Mouse (Mus musculus) olfactory bulb, adult 2 months (tissue): Measurements from ENCODE around the gene Cpn1. TPM values are rescaled to one million over a fixed set of nuclear protein-coding genes. Genes with fewer than 3 reads are reported as not detected.

Experiments
- H3K27ac ChIP-seq: fragments of 200-500 bp; 2 replicates; pipeline ENCODE4 v1.5.1; 2012; ENCODE audit warnings: low read depth, low read length; ENCODE audit not compliant: insufficient read depth
- H3K4me1 ChIP-seq: fragments of 200-500 bp; 2 replicates; pipeline ENCODE4 v1.6.1; 2012; ENCODE audit warnings: low read length; ENCODE audit not compliant: control insufficient read depth, insufficient read depth
- H3K4me3 ChIP-seq: fragments of 200-500 bp; 2 replicates; pipeline ENCODE4 v1.5.1; 2012; ENCODE audit warnings: mild to moderate bottlenecking, low read depth, low read length, moderate library complexity; ENCODE audit not compliant: insufficient read depth
- CTCF ChIP-seq: fragments of 200-500 bp; IDR thresholded peaks from 2 replicates; pipeline ENCODE4 v1.5.1; 2012; ENCODE audit warnings: low read depth, mild to moderate bottlenecking, low read length, moderate library complexity; ENCODE audit not compliant: insufficient read depth
- POLR2A ChIP-seq: fragments of 200-500 bp; IDR thresholded peaks from 2 replicates; pipeline ENCODE4 v1.6.1; 2012; ENCODE audit warnings: mild to moderate bottlenecking, low read depth, low read length, moderate library complexity; ENCODE audit not compliant: insufficient read depth
- WGBS: fragments of 180-500 bp; shearing (Covaris S2); methylation state at CpG from one replicate; pipeline ENCODE4 v1.1.7; 2018; 5-methylcytosine and 5-hydroxymethylcytosine counted together
- polyA plus RNA-seq: library from polyadenylated mRNA; stranded (reverse); fragments of >200 nt; gene quantifications from 2 replicates; pipeline ENCODE4 v1.2.4, GENCODE M21; 2012; ENCODE audit warnings: low replicate concordance; ENCODE audit not compliant: missing spikeins, insufficient read depth, insufficient read length

Cpn1 gene
- polyA plus RNA-seq, 1 experiment, result not detected

DNA sequence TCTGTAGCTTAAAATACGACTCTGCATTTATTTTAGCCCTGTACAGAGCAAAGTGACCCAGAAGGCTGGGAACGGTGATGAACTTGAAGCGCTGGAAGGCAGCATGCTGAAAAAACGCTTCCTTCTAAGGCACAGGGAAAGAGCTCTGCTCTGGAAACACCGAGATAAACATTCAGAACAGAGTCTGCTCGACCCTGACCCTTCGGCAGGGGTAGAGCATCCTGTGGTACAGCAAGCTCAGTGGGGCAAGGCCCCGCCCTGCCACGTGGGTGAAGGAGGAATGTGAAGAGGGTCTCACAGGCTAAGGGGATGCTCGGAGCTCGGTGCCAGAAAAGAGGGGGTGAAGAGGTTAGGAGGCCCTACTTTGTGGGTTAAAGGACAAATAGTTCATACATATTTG lies 48.0 kb downstream of the Cpn1 start:
- H3K4me3 ChIP-seq, result no peak overlapping the region
- H3K4me1 ChIP-seq, result peaks cover 6% of the 10 kb centered on the region; the same call in 1 of the 2 replicates
- H3K27ac ChIP-seq, result no peak overlapping the region
- TF ChIP-seq CTCF (no peak), POLR2A (no peak)
- 72% methylated on average over 11 of the region's 11 CpGs for WGBS

DNA sequence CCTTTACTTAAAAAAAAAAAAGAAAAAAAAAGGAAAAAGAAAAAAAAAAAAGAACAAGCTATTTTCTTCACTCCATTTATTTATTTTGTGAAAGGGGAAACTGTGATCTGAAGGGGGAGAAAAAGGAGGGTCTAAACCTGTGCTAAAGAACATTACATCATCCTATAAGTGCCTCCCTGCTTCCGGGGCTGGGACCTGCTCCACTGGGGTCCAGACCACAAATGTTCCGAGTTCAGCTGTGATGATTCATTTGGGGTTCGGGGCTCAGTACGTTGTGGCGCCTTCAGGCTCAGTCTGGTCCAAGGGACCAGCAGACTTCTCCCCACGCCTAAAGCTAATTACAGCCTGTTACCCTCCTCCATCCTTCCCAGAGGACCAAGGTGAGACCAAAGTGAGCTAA lies 55.4 kb downstream of the Cpn1 start:
- no peak overlapping the region for H3K27ac ChIP-seq
- H3K4me1 ChIP-seq, result peaks cover 8% of the 10 kb centered on the region
- no peak overlapping the region for H3K4me3 ChIP-seq
- WGBS, result 90% methylated on average over 6 of the region's 6 CpGs
- TF ChIP-seq CTCF (no peak), POLR2A (no peak)

DNA sequence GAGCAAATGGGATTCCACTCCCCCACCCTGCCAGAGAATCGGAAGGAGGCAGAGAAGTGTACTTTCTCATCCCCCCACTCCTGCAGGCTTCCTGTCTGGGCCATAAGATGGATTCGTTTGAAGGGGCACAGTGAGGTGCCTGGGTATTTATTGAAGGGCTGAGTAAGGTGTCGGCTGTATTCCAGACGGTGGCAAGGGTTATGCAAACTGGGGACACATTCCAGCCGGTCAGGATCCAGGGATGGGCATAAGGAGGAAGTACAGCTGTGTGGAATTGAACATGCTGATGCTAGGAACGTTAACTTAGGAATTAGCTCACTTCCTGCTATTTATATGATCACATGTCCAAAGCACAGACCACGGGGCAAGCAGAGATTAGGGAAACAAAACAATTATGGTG lies 56.0 kb downstream of the Cpn1 start:
- H3K4me3 ChIP-seq, result no peak overlapping the region
- peaks cover 8% of the 10 kb centered on the region for H3K4me1 ChIP-seq
- WGBS, result 53% methylated on average over 7 of the region's 7 CpGs
- TF ChIP-seq CTCF (no peak), POLR2A (no peak)
- no peak overlapping the region for H3K27ac ChIP-seq

DNA sequence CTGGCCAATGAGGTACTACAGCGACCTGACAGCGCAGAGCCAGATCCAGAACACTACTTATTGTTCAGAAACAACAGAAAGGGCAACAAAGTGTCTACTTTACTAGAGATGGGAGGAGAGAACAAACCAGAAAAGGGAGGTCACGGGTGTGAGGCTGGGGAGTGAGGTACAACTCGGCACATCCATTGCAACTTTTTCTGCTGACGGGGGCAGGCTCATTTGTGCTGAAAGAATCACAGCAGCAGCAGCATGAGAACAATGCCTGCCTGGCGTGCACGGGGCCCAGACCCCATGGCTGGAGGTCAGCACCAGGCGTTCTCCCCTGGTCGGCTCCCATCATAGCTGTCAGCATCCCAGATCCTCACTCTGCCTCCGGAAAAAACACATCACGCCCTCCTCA lies 56.5 kb downstream of the Cpn1 start:
- WGBS, result 56% methylated on average over 11 of the region's 11 CpGs
- no peak for TF ChIP-seq POLR2A
- TF ChIP-seq CTCF, result no peak
- Histone ChIP-seq H3K4me3 (no peak overlapping the region), H3K4me1 (peaks cover 8% of the 10 kb centered on the region), H3K27ac (no peak overlapping the region)

DNA sequence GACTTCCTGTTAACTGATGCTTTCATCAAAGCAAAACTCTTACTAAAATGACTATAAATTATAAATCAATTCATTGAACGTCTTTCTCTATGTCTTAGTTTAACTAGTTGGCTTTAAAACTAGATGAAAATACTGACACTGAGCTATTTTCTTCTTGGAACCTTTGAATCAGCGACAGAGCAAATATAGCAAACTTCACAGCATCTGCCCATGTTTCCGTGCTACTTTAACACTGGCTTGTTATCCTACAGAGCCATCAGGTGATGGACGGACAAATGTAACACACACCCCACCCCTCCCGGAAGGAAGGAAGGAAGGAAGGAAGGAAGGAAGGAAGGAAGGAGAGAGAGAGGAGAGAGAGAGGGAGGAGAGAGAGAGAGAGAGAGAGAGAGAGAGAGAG lies 58.4 kb downstream of the Cpn1 start:
- Histone ChIP-seq H3K4me3 (no peak overlapping the region), H3K4me1 (peaks cover 8% of the 10 kb centered on the region), H3K27ac (no peak overlapping the region)
- TF ChIP-seq POLR2A (no peak), CTCF (no peak)
- 78% methylated on average over 5 of the region's 5 CpGs for WGBS

DNA sequence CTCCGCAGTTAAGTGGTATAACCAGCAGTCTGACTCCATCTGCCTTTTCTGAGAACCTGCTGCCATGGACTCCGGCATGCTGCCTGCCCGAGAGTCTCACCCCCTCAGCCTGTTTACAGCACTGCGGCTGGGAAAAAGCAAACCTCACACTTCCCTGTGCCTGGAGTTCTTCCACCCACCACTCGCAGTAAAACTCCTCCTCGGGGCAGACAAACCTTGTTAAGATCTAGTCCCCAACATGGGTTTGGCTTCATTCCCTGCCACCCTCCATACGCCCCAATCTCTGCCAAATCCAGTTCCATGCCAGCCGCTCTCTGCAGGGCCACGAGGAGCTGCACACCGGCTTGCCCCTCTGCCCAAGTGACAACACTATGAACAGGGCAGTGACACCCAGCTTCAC lies 59.3 kb downstream of the Cpn1 start:
- H3K27ac ChIP-seq, result no peak overlapping the region
- TF ChIP-seq POLR2A (no peak), CTCF (no peak)
- 27% methylated on average over 10 of the region's 10 CpGs for WGBS
- H3K4me3 ChIP-seq, result no peak overlapping the region
- H3K4me1 ChIP-seq, result peaks cover 8% of the 10 kb centered on the region

DNA sequence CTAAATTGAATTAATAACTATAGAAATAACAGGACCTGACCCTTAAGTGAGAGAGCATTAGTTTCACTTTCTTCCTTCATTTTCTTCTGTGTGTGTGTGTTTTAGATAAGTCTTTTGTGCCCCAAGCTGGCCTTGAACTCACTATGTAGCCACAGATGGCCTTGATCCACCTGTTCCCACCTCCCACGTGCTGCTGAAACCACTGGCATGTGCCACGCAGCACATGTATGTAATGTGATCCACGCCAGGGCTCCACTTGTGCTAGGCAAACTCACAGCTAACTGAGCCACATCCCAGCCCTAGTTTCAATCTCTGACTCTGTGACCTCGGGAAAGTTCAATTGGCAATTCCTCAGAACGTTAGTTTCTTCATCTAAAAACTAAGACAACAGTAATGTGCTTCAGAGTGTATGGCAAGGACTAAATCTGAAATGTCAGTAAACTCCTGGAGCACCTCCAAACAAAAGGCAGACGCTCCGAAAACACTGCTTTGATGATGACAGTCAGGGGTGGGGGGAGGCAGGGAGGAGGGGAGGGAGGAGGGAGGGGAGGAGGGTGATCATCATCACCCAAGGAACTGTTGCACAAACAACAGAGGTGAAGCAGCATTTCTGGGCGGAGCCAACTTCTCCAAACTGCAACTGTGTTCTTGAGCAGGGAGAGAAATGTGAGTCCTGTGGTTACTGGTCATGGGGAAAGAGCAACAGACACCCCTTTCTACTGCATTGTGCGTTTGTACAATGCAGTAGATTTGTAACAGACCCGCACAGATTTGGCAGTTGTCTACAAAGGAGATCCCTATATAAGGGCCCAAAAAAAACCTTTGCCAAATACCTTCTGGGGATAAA lies 60.0 kb downstream of the Cpn1 start:
- H3K27ac ChIP-seq, result no peak overlapping the region
- H3K4me1 ChIP-seq, result peaks cover 10% of the 10 kb centered on the region
- 74% methylated on average over 10 of the region's 10 CpGs for WGBS
- no peak overlapping the region for H3K4me3 ChIP-seq
- TF ChIP-seq POLR2A (no peak), CTCF (no peak)

DNA sequence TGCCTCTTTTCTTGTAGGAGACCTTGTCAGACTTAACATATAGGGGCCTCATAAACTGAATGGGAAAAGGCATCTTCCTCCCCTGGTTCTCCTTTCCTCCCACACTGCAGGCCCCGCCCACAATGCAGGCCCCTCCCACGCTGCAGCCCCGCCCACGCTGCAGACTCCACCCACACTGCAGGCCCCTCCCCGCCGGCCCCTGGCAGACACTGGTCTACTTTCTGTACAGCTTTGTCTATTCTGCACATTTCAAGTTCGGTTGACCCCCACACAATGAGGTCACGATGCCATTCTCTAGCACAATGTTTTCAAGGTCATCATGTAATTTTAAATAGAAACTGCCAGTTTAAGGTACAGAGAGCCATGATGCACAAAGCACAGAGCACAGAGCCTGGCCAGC lies 62.0 kb downstream of the Cpn1 start:
- H3K4me3 ChIP-seq, result no peak overlapping the region
- H3K4me1 ChIP-seq, result peaks cover 18% of the 10 kb centered on the region
- TF ChIP-seq POLR2A, result no peak
- TF ChIP-seq CTCF, result no peak
- H3K27ac ChIP-seq, result no peak overlapping the region
- WGBS, result 78% methylated on average over 8 of the region's 8 CpGs

DNA sequence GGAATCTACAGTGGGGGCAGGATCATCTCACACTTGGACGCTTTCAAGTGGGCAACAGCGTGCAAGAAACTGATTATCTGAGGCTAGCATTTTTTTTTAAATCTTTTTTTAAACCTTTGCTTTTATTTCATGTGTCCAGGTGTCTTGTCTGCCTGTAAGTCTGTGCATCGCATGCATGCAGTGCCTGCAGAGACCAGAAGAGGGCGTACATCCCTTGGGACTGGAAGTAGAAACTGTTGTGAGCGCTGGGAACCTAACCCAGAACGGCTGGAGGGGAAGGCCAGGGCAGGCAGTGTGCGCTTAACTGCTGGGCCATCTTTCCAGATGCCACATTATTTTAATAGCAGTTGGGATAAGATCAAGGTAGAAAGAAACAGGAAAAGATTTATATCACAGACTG lies 63.4 kb downstream of the Cpn1 start:
- Histone ChIP-seq H3K27ac (no peak overlapping the region), H3K4me3 (no peak overlapping the region), H3K4me1 (peaks cover 18% of the 10 kb centered on the region)
- no peak for TF ChIP-seq CTCF
- TF ChIP-seq POLR2A, result no peak
- 95% methylated on average over 7 of the region's 7 CpGs for WGBS

DNA sequence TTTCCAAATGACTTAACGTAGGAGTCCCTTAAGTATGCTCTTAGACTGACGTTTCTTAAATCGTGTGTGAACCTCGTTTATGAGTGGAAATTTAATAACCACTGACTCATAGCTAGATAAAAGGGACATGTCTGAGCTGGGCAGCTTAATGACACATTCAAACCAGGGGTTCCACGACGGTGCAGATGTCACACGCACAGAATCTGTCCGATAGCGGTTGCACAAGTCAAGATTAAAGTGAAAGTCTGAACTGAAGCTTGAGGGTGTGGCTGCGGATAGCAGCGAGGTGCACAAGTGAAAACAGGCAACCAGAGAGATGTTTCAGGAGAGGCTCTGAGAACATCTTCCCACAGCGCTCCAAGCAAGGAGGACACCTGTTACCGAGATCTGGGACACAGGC lies 64.9 kb downstream of the Cpn1 start:
- no peak for TF ChIP-seq POLR2A
- no peak for TF ChIP-seq CTCF
- WGBS, result 76% methylated on average over 13 of the region's 13 CpGs
- no peak overlapping the region for H3K4me3 ChIP-seq
- no peak overlapping the region for H3K27ac ChIP-seq
- H3K4me1 ChIP-seq, result peaks cover 12% of the 10 kb centered on the region
